Mouse (Mus musculus) myocyte (in vitro differentiated cells): ENCODE measurements around the gene Arhgap15. TPM values are rescaled to one million over a fixed set of nuclear protein-coding genes. Genes with fewer than 3 reads are reported as not detected.

ENCODE experiments used
- H3K27me3 ChIP-seq: one replicate; pipeline ENCODE4 v1.6.1; 2011; ENCODE audit not compliant: control insufficient read depth, insufficient read depth, insufficient read length
- H3K36me3 ChIP-seq: one replicate; pipeline ENCODE4 v1.6.1; 2011; ENCODE audit not compliant: control insufficient read depth, insufficient read depth
- H3K4me2 ChIP-seq: one replicate; pipeline ENCODE4 v1.6.1; 2011; ENCODE audit warnings: low read depth, control low read depth
- H3K4me3 ChIP-seq: one replicate; pipeline ENCODE4 v1.5.1; 2011; ENCODE audit warnings: mild to moderate bottlenecking, control low read depth, moderate library complexity
- H3K79me2 ChIP-seq: one replicate; pipeline ENCODE4 v1.6.1; 2011; ENCODE audit not compliant: control insufficient read depth, insufficient read depth
- H3ac ChIP-seq: one replicate; pipeline ENCODE4 v1.6.1; 2011; ENCODE audit not compliant: control insufficient read depth, insufficient read length
- CEBPB ChIP-seq: IDR thresholded peaks from 2 replicates; pipeline ENCODE4 v1.6.1; 2011; ENCODE audit warnings: mild to moderate bottlenecking, moderate library complexity; ENCODE audit not compliant: poor library complexity, insufficient read depth, severe bottlenecking
- E2F4 ChIP-seq: IDR thresholded peaks from one replicate; pipeline ENCODE4 v1.6.1; 2011; ENCODE audit warnings: mild to moderate bottlenecking, control low read depth, moderate library complexity; ENCODE audit not compliant: insufficient read depth
- MAX ChIP-seq: IDR thresholded peaks from one replicate; pipeline ENCODE4 v1.6.1; 2011; ENCODE audit warnings: low read depth, mild to moderate bottlenecking, control low read depth
- MYOD1 ChIP-seq, 3 experiments: IDR thresholded peaks; one replicate each; pipeline ENCODE4 v1.6.1; 2011; ENCODE audit warnings: control low read depth in 2 of 3, low read depth in 2 of 3, mild to moderate bottlenecking in 2 of 3, moderate library complexity in 1 of 3; ENCODE audit not compliant: insufficient read length in 2 of 3, control insufficient read depth in 1 of 3
- MYOG ChIP-seq, 3 experiments: IDR thresholded peaks; one replicate each; pipeline ENCODE4 v1.6.1; 2011; ENCODE audit warnings: control low read depth in 2 of 3, low read depth in 2 of 3, mild to moderate bottlenecking in 2 of 3; ENCODE audit not compliant: insufficient read length in 2 of 3, control insufficient read depth in 1 of 3, insufficient read depth in 1 of 3
- POLR2A ChIP-seq: IDR thresholded peaks from one replicate; pipeline ENCODE4 v1.6.1; 2011; ENCODE audit warnings: low read depth, mild to moderate bottlenecking, control low read depth, moderate library complexity; ENCODE audit not compliant: insufficient read length
- POLR2AphosphoS2 ChIP-seq: IDR thresholded peaks from one replicate; pipeline ENCODE4 v1.6.1; 2011; ENCODE audit warnings: low read depth, control low read depth; ENCODE audit not compliant: insufficient read length
- REST ChIP-seq: IDR thresholded peaks from one replicate; pipeline ENCODE4 v1.6.1; 2011; ENCODE audit warnings: mild to moderate bottlenecking, control low read depth, moderate library complexity; ENCODE audit not compliant: insufficient read depth, insufficient read length
- SRF ChIP-seq: IDR thresholded peaks from one replicate; pipeline ENCODE4 v1.6.1; 2011; ENCODE audit warnings: low read depth; ENCODE audit not compliant: control insufficient read depth, insufficient read length
- TCF12 ChIP-seq: IDR thresholded peaks from one replicate; pipeline ENCODE4 v1.6.1; 2011; ENCODE audit warnings: mild to moderate bottlenecking, control low read depth; ENCODE audit not compliant: poor library complexity, insufficient read depth, severe bottlenecking
- TCF3 ChIP-seq: IDR thresholded peaks from one replicate; pipeline ENCODE4 v1.6.1; 2011; ENCODE audit warnings: low read depth, control low read depth; ENCODE audit not compliant: insufficient read length
- USF1 ChIP-seq: IDR thresholded peaks from one replicate; pipeline ENCODE4 v1.6.1; 2011; ENCODE audit warnings: low read depth, mild to moderate bottlenecking, control low read depth, moderate library complexity
- polyA plus RNA-seq: library from polyadenylated mRNA; unstranded; fragments of >200 nt; fragmentation: generic; extraction: Trizol; gene quantifications from one replicate; pipeline ENCODE4 v1.2.1, GENCODE M21; 2012; ENCODE audit warnings: missing spikeins

The Arhgap15 gene
- polyA plus RNA-seq, 1 experiment, result not detected

DNA sequence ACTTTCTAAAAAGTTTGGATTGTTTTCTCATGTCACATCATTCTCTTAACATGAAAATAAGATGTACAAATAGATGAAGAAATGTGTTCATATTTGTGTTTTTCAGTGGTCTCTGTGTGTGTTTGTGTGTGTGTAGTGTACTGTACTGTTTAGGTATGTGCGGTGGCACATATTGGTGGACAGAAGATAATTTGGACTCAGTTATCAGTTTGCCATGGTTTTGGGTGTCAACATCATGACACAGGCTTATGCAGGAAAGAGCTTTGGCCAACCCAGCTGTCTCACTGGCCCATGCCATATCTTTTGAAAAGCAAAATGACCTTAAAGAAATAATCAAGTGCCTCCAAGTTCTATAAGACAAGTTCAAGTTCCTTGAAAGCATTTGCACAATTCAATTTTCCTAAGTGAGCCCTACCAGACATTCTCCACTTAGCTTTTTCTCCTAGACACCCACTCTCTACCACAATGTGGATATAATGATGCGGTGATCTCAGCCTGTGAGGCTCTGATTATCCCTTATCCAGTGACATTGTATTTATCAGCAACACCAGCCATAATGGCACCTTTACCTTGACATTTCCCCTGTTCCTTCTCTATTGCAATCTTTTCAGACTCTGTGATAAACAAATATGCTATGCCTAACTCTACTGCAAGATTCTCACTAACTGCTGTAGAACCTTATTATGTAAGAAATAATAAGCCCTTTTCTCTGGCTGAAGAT, 21.4 kb downstream of the Arhgap15 start:
- H3K27me3 ChIP-seq, result no peaks in the 10 kb centered on the region
- H3K79me2 ChIP-seq, result no peaks in the 10 kb centered on the region
- no peak overlapping the region for H3K4me2 ChIP-seq
- H3K36me3 ChIP-seq, result no peaks in the 10 kb centered on the region
- no peak overlapping the region for H3ac ChIP-seq
- TF ChIP-seq REST (no peak), POLR2A (no peak), TCF12 (no peak), E2F4 (no peak), CEBPB (no peak), TCF3 (no peak), MYOD1 (IDR thresholded peaks at IDR 0.05; ENCODE audit: control insufficient read depth in 1 of 3, insufficient read length in 2 of 3, low read depth in 2 of 3) (no peak), USF1 (no peak), MAX (no peak), MYOG (IDR thresholded peaks at IDR 0.05; ENCODE audit: control insufficient read depth in 1 of 3, insufficient read depth in 1 of 3, insufficient read length in 2 of 3, low read depth in 2 of 3) (no peak), POLR2AphosphoS2 (no peak), SRF (no peak)
- no peak overlapping the region for H3K4me3 ChIP-seq

DNA sequence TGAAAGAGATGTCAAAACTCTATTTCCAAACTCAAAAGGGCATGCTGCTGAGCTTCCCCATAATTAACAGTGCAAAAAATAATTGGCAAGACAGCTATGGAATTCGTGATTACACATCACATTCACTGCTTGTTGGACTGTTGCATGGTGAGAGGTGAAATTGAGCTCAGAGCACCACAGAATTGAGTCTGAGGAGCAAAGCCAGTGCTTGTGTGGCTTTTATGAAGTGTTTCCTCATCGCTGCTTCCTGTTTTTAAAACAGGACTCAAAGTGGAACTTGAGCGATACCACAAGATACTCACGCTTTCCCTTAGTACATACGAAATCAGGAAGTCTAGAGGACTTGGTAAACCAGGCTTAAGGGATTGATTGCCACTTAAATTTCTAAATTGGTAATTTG, 24.0 kb downstream of the Arhgap15 start:
- Histone ChIP-seq H3K4me2 (no peak overlapping the region), H3K36me3 (no peaks in the 10 kb centered on the region), H3K79me2 (no peaks in the 10 kb centered on the region), H3ac (no peak overlapping the region), H3K4me3 (no peak overlapping the region), H3K27me3 (no peaks in the 10 kb centered on the region)
- TF ChIP-seq REST (no peak), TCF3 (no peak), MYOD1 (IDR thresholded peaks at IDR 0.05; ENCODE audit: control insufficient read depth in 1 of 3, insufficient read length in 2 of 3, low read depth in 2 of 3) (no peak), POLR2AphosphoS2 (no peak), POLR2A (no peak), CEBPB (no peak), MYOG (IDR thresholded peaks at IDR 0.05; ENCODE audit: control insufficient read depth in 1 of 3, insufficient read depth in 1 of 3, insufficient read length in 2 of 3, low read depth in 2 of 3) (no peak), E2F4 (no peak), USF1 (no peak), MAX (no peak), TCF12 (no peak), SRF (no peak)

DNA sequence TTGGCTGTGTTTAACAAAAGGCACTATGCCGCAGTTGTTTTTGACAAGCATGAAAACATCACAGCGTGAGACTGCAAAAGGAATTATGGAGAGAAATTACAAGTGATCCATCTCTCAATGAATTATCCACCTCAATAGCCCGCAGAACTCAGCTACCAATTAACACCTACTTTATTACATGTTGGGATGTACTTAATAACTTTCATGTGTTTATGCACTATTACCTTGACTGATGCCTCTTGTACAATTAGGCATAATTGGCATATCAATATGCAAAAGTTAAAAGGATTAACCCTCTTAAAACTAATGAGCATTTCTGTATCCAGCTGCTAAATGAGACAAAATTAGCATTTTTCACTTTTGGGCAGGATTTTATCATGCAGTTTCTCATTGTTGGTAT, 33.5 kb downstream of the Arhgap15 start:
- TF ChIP-seq POLR2A, result no peak
- TF ChIP-seq SRF, result no peak
- TF ChIP-seq CEBPB, result no peak
- H3ac ChIP-seq, result no peak overlapping the region
- H3K4me3 ChIP-seq, result no peak overlapping the region
- H3K4me2 ChIP-seq, result no peak overlapping the region
- H3K79me2 ChIP-seq, result no peaks in the 10 kb centered on the region
- no peaks in the 10 kb centered on the region for H3K27me3 ChIP-seq
- no peaks in the 10 kb centered on the region for H3K36me3 ChIP-seq

GRCm38 (mm10) chr2:43783759-43784735, 35.4 kb downstream of the Arhgap15 start:
- TF ChIP-seq CEBPB (no peak), MYOG (IDR thresholded peaks at IDR 0.05; ENCODE audit: control insufficient read depth in 1 of 3, insufficient read depth in 1 of 3, insufficient read length in 2 of 3, low read depth in 2 of 3) (no peak), SRF (no peak), USF1 (no peak), MYOD1 (IDR thresholded peaks at IDR 0.05; ENCODE audit: control insufficient read depth in 1 of 3, insufficient read length in 2 of 3, low read depth in 2 of 3) (no peak), TCF3 (no peak)
- Histone ChIP-seq H3K4me2 (no peak overlapping the region), H3ac (no peak overlapping the region), H3K4me3 (no peak overlapping the region), H3K79me2 (no peaks in the 10 kb centered on the region), H3K27me3 (no peaks in the 10 kb centered on the region), H3K36me3 (no peaks in the 10 kb centered on the region)
